Mouse (Mus musculus): ENCODE data around the gene Ddi2.

Gene Ddi2

DNA sequence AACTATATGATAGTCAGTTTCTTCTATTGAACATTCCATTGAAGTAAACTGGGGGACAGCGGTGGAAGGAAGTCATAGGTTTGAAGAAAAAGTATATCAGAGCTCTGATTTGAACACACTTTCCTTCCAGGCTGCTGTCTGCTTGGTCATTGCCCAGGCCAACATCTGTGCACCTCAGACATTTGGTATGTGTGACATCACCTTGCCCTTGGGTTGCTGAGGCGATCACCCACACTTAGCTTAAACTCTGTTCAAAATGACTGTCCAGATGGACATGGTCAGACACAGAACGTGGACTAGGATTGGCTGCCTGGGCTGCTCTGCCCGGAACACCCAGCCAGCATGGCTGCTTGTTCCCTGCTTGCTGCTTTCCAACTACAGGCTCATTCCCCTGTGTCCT is 19.2 kb upstream of the Ddi2 start:
- intact Hi-C loops (cut with DNase I), result no loop called here

DNA sequence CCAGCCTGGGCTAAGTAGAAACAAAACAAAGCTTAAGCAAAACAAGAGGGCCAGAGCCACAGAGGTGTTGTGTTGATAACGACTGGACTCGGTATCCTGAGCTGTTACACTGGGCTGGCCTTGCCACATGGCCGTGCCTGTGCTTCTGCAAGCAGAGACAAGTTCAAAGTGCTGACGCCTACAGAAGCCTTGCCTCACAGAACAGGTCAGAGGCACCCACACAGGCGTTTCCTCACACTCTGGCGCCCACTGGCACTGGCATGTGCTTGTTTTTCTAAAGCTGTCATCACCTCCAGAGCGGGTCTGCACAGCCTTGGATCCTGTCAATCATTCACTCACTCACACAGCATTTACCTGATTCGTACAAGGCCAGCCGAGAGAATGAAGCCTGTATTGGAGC is 18.6 kb upstream of the Ddi2 start:
- intact Hi-C loops (cut with DNase I), result no loop called here

DNA sequence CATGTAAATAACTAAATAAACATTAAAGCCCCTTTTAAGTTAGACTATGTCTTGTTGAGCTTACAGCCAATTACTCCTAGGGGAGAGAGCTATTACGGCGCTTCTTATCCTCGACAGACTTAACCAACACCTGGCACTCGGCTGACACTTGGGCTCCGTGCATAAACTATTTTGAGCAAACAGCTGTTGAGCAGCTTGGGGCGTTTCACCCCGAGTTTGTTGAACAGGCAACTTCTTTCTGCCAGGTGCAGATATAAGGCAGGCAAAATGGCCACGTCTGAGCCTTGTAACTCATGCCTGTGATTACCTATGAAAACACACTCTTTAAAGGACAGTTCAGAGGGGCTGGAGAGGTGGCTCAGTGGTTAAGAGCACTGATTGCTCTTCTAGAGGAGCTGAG is 14.8 kb upstream of the Ddi2 start:
- intact Hi-C loops (cut with DNase I), result no loop called here

DNA sequence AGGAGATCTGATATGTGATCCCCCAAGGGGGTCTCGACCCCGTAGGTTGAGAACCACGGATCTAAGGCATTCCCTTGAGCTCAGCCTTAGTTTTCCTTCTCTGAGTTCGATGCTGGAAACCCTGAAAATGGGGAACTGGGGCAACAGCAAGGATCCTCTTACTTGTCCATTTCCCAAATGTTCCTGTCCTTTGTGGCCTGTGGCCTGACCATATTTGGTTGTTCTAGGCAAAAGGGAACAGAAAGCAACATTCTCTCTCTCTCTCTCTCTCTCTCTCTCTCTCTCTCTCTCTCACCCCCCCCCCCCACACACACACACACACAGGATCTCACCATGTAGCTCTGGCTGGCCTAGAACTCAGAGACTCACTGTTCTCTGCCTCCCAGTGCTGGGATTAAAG is 13.6 kb upstream of the Ddi2 start:
- intact Hi-C loops (cut with DNase I), result no loop called here

DNA sequence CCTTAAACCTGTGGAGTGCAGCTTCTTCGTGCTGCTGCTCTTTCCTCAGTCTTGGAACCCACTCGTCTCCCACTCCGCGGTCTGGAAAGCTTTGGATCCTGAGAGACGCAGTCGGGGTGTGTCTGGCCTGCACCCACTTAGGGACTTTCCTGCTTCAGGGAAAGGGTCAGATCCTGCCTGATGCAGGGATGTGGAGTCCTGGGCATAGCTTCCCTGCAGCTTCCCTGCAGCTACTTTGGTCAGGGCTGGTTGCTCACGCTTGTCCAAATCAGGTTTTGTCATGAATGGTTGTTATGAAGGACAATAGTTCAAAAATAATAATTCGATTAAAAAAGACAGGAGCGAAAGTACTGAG is 12.0 kb upstream of the Ddi2 start:
- intact Hi-C loops (cut with DNase I), result no loop called here

DNA sequence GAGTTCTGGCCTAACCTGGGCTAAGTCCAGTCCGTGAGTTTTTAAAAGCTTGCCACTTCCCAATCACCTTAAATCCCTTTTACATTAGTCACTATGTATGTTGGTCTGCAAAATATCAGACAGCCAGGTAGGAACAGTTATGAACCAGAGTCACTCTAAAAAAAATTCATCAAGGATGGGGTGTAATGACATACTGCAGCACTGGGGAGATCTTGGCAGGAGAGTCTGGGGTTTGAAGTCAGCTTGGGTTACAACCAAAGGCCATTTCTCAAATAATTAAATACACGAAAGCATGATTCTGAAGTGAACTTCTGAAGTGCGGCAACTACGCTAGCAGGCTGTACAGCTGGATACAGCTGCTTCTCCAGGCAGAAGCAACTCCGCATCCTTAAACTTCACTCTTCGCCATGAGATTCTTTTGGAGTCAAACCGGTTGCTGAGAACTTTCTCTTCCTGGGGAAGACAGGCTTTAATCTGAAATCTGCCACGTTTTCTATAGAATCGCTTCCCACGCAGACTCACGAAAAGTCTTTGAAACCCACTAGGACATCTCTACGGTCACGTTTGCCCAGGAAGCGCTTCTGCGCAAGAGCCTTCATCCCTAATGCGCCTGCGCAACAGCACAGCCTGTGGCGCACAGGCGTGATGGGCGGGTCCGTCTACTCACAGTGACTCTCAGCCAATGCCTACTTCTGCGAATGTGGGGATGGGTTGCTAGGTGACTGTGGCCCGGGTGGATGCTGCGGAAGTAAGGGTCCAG is 11.4 kb upstream of the Ddi2 start:
- intact Hi-C loops (cut with DNase I), result no loop called here

DNA sequence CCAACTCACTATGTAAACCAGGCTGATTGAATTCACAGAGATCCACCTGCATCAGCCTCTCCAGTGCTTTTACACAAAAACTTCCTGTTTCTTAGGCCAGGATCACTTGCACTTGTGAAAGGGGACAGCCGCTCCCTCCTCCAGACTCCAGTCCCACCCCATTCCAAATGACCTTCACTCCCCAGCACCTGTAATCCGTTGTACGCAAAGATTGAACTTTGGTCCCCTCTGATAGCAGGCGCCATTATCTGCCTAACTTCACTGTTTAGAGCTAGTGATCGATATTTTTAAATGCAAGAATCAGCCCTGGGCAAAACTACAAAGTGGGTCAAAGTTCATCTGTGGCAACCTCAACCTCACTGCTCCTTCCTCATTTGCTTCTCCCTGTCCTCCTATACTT is 8.5 kb upstream of the Ddi2 start:
- intact Hi-C loops (cut with DNase I), result no loop called here

DNA sequence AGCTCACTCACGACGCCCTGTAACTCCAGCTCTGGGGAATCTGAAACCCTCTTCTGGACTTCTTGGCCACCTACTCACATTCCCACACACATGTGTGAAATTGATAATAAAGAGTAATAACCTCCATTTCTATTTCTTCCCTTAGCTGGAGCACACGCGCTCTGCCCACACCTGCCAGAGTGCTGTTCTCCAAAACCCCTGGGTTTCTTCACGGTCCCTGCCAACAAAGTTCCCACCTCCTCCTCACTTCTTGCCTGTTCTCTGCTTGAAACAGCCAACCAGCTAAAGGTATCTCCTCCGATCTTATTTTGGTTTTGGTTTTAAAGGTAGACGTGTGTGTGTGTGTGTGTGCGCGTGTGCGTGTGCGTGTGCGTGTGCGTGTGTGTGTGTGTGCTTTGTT is 7.2 kb upstream of the Ddi2 start:
- intact Hi-C loops (cut with DNase I), result no loop called here

DNA sequence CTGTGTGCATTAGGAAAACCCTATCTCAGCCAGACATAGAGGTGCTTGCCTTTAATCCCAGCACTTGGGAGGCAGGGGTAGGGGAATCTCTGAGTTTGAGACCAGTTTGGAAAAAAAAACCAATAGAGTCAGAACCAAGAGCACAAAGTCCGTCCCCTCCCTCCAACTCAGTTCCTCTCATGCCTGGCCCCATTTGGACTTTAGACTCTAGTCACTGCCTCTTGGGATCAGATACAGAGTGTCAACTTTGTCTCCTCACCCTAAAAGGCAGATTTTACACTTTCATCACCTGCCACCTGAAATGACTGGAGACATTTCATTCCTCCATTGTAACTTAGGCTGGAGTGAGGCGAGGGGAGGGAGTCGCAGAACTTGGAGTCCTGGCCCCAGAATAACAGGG is 6.0 kb upstream of the Ddi2 start:
- intact Hi-C loops (cut with DNase I), result no loop called here

DNA sequence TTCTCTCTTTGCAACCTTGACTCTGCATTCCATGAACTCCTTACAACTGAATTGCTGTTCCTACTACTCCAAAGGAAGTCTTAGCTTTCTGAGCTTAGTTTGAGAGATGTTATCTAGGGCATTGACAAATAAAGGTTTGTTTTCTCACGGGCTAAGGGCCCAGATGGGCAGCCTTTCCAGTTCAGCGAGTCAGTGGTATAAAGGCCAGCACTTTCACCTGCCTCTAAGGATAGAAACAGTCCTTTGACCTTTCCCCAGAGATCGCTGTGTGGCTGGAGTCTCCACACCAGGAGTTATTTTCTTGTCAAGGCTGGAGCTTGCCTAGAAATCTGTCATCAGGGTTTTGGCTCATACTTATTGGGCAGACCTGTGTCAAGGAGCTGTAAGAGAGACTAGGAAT is 2.5 kb upstream of the Ddi2 start:
- intact Hi-C loops (cut with DNase I), result no loop called here

DNA sequence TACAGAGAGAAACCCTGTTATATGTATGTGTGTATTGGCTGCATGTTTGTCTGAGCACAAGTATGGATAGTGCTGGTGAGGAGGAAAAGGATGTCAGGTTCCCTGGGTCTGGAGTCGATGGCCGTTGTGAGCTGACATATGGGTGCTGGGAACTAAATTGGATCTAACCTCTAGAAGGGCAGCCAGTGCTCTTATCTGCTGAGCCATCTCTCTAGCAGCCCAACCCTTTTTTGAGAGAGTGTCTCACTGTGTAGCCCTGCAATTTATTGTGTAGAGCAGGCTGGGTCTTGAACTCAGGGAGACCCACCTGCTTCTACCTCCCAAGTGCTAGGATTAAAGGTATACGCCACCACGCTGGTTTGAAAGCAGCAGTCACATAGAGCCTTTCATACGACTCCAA is 2.1 kb upstream of the Ddi2 start:
- intact Hi-C loops (cut with DNase I), result no loop called here

DNA sequence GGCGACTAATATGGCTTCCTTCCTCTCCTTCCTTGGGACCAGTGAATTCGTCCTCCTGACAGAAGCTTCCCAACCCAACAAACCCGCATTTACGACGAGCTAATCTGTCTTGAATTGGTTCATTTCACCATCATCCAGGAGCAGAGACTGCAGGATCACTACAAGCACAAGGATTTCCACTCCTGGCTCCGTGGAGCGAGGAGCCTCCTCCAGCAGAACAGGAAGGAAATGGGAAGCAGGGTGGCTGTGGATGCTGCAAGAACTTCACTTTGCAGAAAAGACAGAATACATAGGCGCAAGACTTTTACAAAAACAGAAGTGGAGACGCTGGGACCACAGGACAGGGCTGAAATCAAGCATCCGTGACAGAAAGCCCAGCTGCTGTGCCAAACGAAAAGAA is 1.4 kb upstream of the Ddi2 start:
- intact Hi-C loops (cut with DNase I), result no loop called here

DNA sequence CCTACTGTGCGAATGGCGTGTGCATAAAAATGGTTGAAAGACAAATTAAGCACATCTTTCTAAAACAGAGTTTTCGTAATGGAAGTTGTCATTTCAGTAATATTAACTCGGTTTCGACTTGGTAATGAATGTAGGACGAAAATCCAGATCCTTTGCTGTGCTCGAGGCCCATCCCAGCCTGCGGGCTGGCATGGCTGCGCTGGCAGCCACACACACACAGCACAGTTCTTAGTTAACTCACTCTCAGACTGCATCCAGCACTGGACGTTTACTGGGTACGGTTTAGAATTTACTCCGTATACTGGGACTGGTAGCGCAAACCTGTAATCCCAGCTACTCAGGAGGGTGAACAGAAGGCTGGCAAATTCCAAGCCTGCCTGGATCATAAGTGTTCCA is 452 bp upstream of the Ddi2 start:
- intact Hi-C loops (cut with DNase I), result no loop called here

DNA sequence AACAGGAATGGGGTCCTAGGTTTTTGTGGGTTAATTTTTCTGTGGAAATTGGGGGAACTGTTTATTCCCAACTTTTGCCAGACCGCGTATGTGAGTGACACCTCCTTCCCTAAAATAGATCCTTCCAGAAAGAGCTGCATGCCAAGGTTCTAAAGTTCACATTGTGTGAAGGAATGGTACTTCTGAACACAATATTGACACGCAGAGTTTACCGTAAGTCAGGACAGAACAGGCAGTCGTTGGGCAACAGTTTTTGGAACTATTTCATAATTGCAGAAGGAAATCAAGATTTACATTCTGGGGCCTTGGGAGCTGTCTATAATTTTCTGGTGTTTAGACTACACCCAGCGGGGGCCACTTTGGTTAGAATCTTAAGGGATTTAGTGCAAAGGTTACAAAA is 1.3 kb downstream of the Ddi2 start:
- intact Hi-C loops (cut with DNase I), result no loop called here

DNA sequence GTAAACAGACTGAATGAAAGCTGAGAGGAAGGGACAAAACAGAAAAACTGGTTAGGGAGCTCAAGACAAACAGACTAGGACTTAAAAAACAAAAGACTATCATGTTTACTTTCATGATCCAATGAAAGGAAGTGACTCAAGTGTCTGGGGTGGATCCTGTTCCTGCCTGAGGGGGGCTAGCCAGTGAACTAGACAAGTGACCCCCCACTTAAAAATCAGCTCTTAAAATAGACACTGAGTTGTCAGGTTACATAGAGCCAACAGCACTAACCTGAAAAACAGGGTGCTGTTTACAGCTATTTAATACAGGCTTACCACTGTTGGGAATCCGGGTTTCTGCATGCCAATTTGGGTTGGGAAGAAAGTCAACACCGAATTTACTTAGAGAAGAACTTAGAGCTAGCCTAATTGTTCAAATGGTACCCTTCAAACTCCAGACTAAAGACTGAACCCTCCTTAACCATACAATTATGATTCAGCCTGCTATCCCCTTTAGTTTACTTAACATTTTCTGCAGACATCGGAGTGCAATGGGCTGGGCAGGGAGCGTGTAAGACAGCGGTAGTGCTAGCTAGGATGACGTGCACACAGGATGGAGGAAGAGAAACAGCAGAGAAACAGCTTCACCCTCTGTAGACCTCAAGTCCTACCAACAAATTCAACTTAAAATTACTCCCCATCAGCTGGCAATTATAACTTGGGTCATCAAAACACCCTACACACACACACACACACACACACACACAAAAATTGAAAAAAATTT is 2.3 kb downstream of the Ddi2 start:
- intact Hi-C loops (cut with DNase I), result no loop called here

DNA sequence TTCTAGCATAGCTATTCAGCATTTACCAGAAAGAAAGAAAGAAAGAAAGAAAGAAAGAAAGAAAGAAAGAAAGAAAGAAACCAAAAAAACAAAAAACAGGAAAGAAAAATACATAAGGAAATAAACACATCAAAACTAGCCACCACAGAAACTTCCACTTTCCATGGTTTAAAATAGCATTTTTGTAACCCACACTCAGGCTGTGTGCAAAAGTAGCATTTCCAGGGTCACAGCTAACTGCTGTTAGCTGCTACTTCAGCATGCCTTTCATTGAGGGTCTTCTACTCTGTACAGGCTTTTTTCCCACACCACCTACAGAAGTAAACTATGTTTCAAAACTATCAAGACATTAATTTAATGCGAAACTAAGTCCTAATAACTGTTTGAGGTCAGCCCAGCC is 3.9 kb downstream of the Ddi2 start:
- intact Hi-C loops (cut with DNase I), result no loop called here

DNA sequence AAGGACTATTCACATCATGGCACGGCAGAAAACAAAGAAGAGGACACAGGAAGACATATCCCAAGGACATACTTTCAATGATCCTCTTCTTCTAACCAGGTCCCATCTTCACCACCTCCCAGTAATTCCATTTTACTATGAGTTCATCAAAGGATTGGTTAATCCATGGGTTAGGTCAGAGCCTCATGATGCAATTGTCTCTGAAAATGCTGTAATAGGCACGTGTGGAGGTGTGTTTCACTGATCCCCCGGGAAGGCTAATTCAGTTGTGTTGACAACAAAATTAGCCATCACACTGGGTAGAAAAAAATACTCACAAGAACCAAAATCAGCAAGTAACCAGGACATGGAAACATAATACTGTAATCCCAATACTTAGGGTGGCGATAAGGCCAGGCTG is 5.6 kb downstream of the Ddi2 start:
- intact Hi-C loops (cut with DNase I), result no loop called here

DNA sequence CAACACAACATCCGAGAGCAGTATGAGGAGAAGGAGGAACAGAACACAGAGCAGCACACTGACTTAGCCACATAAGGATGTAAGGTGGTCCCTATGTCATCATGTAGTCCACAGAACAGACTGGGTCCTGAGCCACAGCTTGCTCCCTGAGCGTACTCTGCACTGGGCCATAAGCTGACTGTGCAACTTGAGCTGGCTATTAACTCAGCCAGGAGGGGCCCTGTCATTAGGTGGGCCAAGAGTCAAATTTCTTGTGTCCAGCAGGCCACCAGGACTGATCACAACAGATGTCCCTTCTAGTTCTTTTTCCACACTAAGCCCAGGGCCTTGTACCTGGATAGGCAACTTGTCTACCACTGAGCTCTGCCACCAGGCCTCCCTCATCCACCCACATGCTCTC is 8.2 kb downstream of the Ddi2 start:
- intact Hi-C loops (cut with DNase I), result no loop called here

DNA sequence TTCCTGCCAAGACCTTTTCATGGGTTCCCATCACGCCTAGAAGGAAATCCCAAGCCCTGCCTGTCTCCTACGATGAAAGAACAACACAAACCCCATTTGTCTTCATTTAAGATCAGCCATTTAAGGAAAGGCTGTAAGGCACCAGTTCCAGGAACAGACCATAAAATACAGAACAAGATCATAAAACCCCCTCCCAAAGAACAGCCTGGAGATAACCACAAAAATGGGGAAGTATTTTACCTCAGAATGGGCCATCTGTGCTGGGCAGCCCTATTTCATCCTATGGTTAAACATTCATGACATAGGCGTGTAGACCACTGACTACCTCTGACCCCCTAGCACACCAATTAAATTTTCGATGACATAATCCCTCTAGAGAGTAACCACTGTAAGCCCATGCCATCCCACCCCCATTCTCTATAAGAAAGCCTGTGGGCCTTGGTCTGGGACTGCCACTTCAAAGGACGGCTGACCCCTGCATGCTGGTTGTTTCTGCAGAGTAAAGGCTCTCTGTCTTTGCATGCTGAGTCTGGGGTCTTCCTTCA is 9.5 kb downstream of the Ddi2 start:
- intact Hi-C loops (cut with DNase I), result no loop called here

DNA sequence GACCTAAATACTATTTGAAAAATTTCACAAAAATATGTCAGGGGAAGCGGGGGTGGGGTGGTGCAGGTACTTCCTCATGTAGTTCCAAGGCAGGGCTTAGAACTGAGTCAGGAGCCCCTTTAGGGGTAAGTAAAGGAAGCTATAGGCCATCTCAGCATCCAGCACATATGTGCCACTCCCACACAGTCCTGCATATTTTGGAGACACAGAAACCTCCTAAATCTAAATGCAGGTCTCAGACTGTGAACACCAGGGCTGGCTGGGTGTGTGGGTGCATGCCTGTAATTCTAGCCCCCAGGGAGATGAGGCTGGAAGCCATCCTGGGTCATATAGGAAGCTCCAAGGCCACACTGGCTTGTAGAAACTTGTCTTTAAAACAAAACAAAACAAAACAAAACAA is 12.0 kb downstream of the Ddi2 start:
- intact Hi-C loops (cut with DNase I), result no loop called here

DNA sequence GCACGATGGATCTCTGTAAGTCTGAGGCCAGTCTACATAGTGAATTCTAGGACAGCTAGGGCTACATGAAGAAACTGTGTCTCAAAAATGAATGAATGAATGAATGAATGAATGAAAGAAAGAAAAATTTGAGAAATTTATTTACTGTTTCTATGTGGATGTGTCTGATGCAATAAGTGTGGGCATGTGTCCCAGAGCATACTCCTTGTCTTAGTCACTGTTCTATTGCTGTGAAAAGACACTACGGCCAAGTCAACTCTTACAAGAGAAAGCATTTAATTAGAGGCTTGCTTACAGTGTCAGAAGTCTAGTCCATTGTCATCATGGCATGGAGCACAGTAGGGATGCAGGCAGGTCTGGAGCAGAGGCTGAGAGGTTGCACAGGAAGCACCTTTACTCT is 14.2 kb downstream of the Ddi2 start:
- intact Hi-C loops (cut with DNase I), result no loop called here

DNA sequence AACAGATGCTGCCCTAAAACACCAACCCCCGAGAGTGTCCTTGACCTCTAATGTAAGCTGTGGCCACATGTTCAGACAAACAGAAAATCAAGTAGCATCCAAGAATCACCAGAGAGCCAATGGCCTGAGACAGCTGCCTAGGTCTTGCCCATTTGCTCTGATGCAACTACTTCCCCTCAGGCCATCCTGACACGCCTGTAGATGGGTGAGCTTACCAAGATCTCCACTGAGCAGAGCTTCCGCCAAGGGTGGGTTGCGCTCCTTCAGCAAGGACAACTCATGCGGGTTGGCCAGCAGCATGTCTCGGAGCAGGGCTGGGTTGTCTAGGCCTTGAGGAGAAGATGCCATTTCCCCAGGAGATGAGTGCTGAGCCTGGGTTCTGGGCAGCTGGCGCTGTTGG is 15.2 kb downstream of the Ddi2 start:
- intact Hi-C loops (cut with DNase I), result no loop called here

DNA sequence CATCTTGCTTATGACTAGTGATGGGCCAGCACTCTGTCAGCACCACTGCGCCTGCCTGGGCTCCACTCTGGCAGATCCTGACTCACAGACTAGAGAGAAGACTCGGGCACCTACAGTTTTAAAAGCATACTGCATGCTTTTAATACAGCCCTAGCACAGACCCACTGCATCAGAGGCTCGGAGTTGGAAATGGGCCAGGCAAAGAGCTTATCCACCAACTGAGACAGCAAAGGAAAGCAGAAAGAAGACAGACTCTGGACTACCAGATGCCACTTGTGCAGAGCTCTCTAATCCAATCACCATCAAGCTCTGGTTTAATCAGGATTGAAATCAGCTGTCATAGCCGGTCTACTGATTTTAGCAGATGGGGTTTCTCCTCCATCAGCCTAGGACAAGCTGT is 17.9 kb downstream of the Ddi2 start:
- intact Hi-C loops (cut with DNase I), result no loop called here
